Mouse (Mus musculus) forebrain, embryonic 11.5 days (tissue): Measurements from ENCODE around the gene Rnf31. TPM values are rescaled to one million over a fixed set of nuclear protein-coding genes. Genes with fewer than 3 reads are reported as not detected.

Source experiments
- ATAC-seq: fragments of 200-750 bp; cut with Nextera tagmentation; replicated peaks from 2 replicates; pipeline ENCODE4 v1.8.0; 2017; ENCODE audit warnings: moderate TSS enrichment; ENCODE audit not compliant: low FRiP score
- DNase-seq: peaks from one replicate; pipeline ENCODE4 v3.0.0-alpha.2; 2017; ENCODE audit warnings: low spot score
- H3K27ac ChIP-seq: fragments of 300-500 bp; sonication (generic); 2 replicates; pipeline ENCODE4 v1.5.1; 2014; ENCODE audit warnings: low read depth, low read length
- H3K27me3 ChIP-seq: fragments of 300-500 bp; sonication (generic); 2 replicates; pipeline ENCODE4 v1.6.1; 2014; ENCODE audit warnings: mild to moderate bottlenecking, low read length, mixed read lengths; ENCODE audit not compliant: control insufficient read depth, insufficient read depth
- H3K36me3 ChIP-seq: fragments of 300-500 bp; sonication (generic); 2 replicates; pipeline ENCODE4 v1.6.1; 2014; ENCODE audit warnings: mild to moderate bottlenecking, low read length, moderate library complexity, mixed read lengths; ENCODE audit not compliant: control insufficient read depth, insufficient read depth
- H3K4me1 ChIP-seq: fragments of 300-500 bp; sonication (generic); replicated peaks from 2 replicates; pipeline ENCODE4 v1.6.1; 2014; ENCODE audit warnings: low read length, mixed read lengths; ENCODE audit not compliant: control insufficient read depth, insufficient read depth
- H3K4me2 ChIP-seq: fragments of 300-500 bp; sonication (generic); 2 replicates; pipeline ENCODE4 v1.6.1; 2014; ENCODE audit warnings: low read depth, mild to moderate bottlenecking, low read length, moderate library complexity, mixed read lengths; ENCODE audit not compliant: severe bottlenecking
- H3K4me3 ChIP-seq: fragments of 300-500 bp; sonication (generic); 2 replicates; pipeline ENCODE4 v1.5.1; 2014; ENCODE audit warnings: low read depth, low read length
- H3K9ac ChIP-seq: fragments of 300-500 bp; sonication (generic); 2 replicates; pipeline ENCODE4 v1.6.1; 2014; ENCODE audit warnings: low read length
- H3K9me3 ChIP-seq: fragments of 300-500 bp; sonication (generic); 2 replicates; pipeline ENCODE4 v1.6.1; 2016; ENCODE audit warnings: low read length, mixed read lengths; ENCODE audit not compliant: control insufficient read depth
- WGBS: fragments of 180-500 bp; shearing (Covaris S2); extraction: QIAGEN DNeasy Blood & Tissue Kit; methylation state at CpG from one replicate; pipeline ENCODE4 v1.1.7; 2014; 5-methylcytosine and 5-hydroxymethylcytosine counted together
- polyA plus RNA-seq: library from polyadenylated mRNA; unstranded; fragments of >200 nt; fragmentation: Nextera tagmentation; extraction: Ambion mirVana; gene quantifications from 2 replicates; pipeline ENCODE4 v1.2.1, GENCODE M21; 2014

Rnf31 gene
- 13.7 and 18.1 TPM in 2 replicates for polyA plus RNA-seq

- peak within 1 kb of the TSS; percentile 81 for H3K27ac ChIP-seq
- peaks cover 14% of the 10 kb centered on the region; the same call in 1 of the 2 replicates for H3K4me1 ChIP-seq
- ATAC-seq (peak; percentile 90), DNase-seq (peak; percentile 93)
- no peaks in the 10 kb centered on the region for H3K9me3 ChIP-seq
- H3K36me3 ChIP-seq: peaks cover 5% of the 10 kb centered on the region
- peak within 1 kb of the TSS; percentile 88 for H3K4me3 ChIP-seq
- 0% methylated on average over 33 of the region's 33 CpGs for WGBS
- H3K4me2 ChIP-seq: peak within 1 kb of the TSS; percentile 97
- H3K27me3 ChIP-seq: no peaks in the 10 kb centered on the region
- peak within 1 kb of the TSS; percentile 82 for H3K9ac ChIP-seq
Observed at GRCm38 (mm10) chr14:55591331-55591891, at the start of gene Rnf31. Gene Rnf31 (plus strand): TSS chr14:55591708.

GRCm38 (mm10) chr14:55542268-55542667 lies 49.2 kb upstream of the Rnf31 start:
- peaks cover 8% of the 10 kb centered on the region; the same call in 1 of the 2 replicates for H3K4me1 ChIP-seq
- no peaks in the 10 kb centered on the region for H3K27me3 ChIP-seq
- 96% methylated on average over 12 of the region's 12 CpGs for WGBS
- no peaks in the 10 kb centered on the region for H3K36me3 ChIP-seq
- H3K9me3 ChIP-seq: no peaks in the 10 kb centered on the region
- H3K27ac ChIP-seq: no peak overlapping the region
- H3K4me3 ChIP-seq: no peak overlapping the region
- no peak overlapping the region for H3K9ac ChIP-seq
- ATAC-seq (no peak), DNase-seq (no peak)
- no peak overlapping the region for H3K4me2 ChIP-seq

GRCm38 (mm10) chr14:55544334-55544733 lies 47.2 kb upstream of the Rnf31 start:
- Histone ChIP-seq H3K27ac (no peak overlapping the region), H3K9ac (no peak overlapping the region), H3K4me3 (no peak overlapping the region), H3K4me1 (peaks cover 8% of the 10 kb centered on the region; the same call in 1 of the 2 replicates), H3K4me2 (no peak overlapping the region), H3K27me3 (no peaks in the 10 kb centered on the region), H3K9me3 (no peaks in the 10 kb centered on the region), H3K36me3 (no peaks in the 10 kb centered on the region; the same call in 1 of the 2 replicates)
- DNase-seq (no peak), ATAC-seq (no peak)
- WGBS: 87% methylated on average over 9 of the region's 9 CpGs

GRCm38 (mm10) chr14:55550191-55550590 lies 41.3 kb upstream of the Rnf31 start:
- WGBS: 89% methylated on average over 6 of the region's 6 CpGs
- no peak overlapping the region for H3K27ac ChIP-seq
- ATAC-seq: no peak
- H3K36me3 ChIP-seq: no peaks in the 10 kb centered on the region; the same call in 1 of the 2 replicates
- no peak for DNase-seq
- no peaks in the 10 kb centered on the region for H3K27me3 ChIP-seq
- H3K9ac ChIP-seq: no peak overlapping the region
- H3K4me3 ChIP-seq: no peak overlapping the region
- no peaks in the 10 kb centered on the region for H3K9me3 ChIP-seq
- H3K4me2 ChIP-seq: no peak overlapping the region
- no peaks in the 10 kb centered on the region for H3K4me1 ChIP-seq

- Histone ChIP-seq H3K4me1 (no peaks in the 10 kb centered on the region), H3K9ac (no peak overlapping the region), H3K4me2 (no peak overlapping the region), H3K27ac (no peak overlapping the region), H3K4me3 (no peak overlapping the region), H3K27me3 (no peaks in the 10 kb centered on the region), H3K9me3 (no peaks in the 10 kb centered on the region), H3K36me3 (no peaks in the 10 kb centered on the region; the same call in 1 of the 2 replicates)
- 69% methylated on average over 5 of the region's 5 CpGs for WGBS
- ATAC-seq (no peak), DNase-seq (no peak)
Observed at GRCm38 (mm10) chr14:55551347-55551746, 40.2 kb upstream of the Rnf31 start.

GRCm38 (mm10) chr14:55551794-55552193 lies 39.7 kb upstream of the Rnf31 start:
- Histone ChIP-seq H3K36me3 (no peaks in the 10 kb centered on the region; the same call in 1 of the 2 replicates), H3K9me3 (no peaks in the 10 kb centered on the region), H3K4me1 (no peaks in the 10 kb centered on the region), H3K27me3 (no peaks in the 10 kb centered on the region), H3K27ac (no peak overlapping the region), H3K9ac (no peak overlapping the region), H3K4me2 (no peak overlapping the region), H3K4me3 (no peak overlapping the region)
- no peak for ATAC-seq
- WGBS: 90% methylated on average over 8 of the region's 8 CpGs
- DNase-seq: no peak

- no peaks in the 10 kb centered on the region for H3K9me3 ChIP-seq
- H3K4me2 ChIP-seq: no peak overlapping the region
- H3K27ac ChIP-seq: no peak overlapping the region
- no peaks in the 10 kb centered on the region for H3K36me3 ChIP-seq
- H3K9ac ChIP-seq: no peak overlapping the region
- no peaks in the 10 kb centered on the region for H3K27me3 ChIP-seq
- no peaks in the 10 kb centered on the region for H3K4me1 ChIP-seq
- no peak for ATAC-seq
- no peak for DNase-seq
- no peak overlapping the region for H3K4me3 ChIP-seq
Observed at GRCm38 (mm10) chr14:55554635-55555034, 36.9 kb upstream of the Rnf31 start.

GRCm38 (mm10) chr14:55555788-55556187 lies 35.7 kb upstream of the Rnf31 start:
- 88% methylated on average over 3 of the region's 3 CpGs for WGBS

GRCm38 (mm10) chr14:55557003-55557402 lies 34.5 kb upstream of the Rnf31 start:
- H3K4me2 ChIP-seq: no peak overlapping the region
- no peaks in the 10 kb centered on the region for H3K27me3 ChIP-seq
- DNase-seq (peak; percentile 78), ATAC-seq (no peak)
- H3K9me3 ChIP-seq: no peaks in the 10 kb centered on the region
- H3K4me1 ChIP-seq: no peaks in the 10 kb centered on the region
- 29% methylated on average over 5 of the region's 5 CpGs for WGBS
- H3K4me3 ChIP-seq: no peak overlapping the region
- H3K27ac ChIP-seq: no peak overlapping the region
- no peaks in the 10 kb centered on the region for H3K36me3 ChIP-seq
- no peak overlapping the region for H3K9ac ChIP-seq

More at GRCm38 (mm10) chr14:55555788-55556187, 35.7 kb upstream of the Rnf31 start:
- Histone ChIP-seq H3K4me1 (no peaks in the 10 kb centered on the region), H3K27ac (no peak overlapping the region), H3K4me2 (no peak overlapping the region), H3K36me3 (no peaks in the 10 kb centered on the region), H3K9me3 (no peaks in the 10 kb centered on the region), H3K9ac (no peak overlapping the region), H3K4me3 (no peak overlapping the region), H3K27me3 (no peaks in the 10 kb centered on the region)
- ATAC-seq (no peak), DNase-seq (no peak)
